In genomic region chr4:139310899-139311701, GRCm38 (mm10) we compare ENCODE assay signal across 8 mouse cellular contexts. TPM values are rescaled to one million over a fixed set of nuclear protein-coding genes. Genes with fewer than 3 reads are reported as not detected.
DNase-seq lines count a peak whose midpoint lies in the region; ATAC-seq and TF ChIP-seq lines count a peak whose summit lies in the region.

No protein-coding gene starts in this region.

- TF ChIP-seq CTCF in lung, adult 2 months (IDR thresholded peaks at IDR 0.05; ENCODE audit: insufficient read depth, low read length) = no peak
- TF ChIP-seq CTCF in bone marrow, adult 2 months (IDR thresholded peaks at IDR 0.05; ENCODE audit: control insufficient read depth, insufficient read depth, low read length) = no peak
- TF ChIP-seq CTCF in heart, postnatal 0 days (IDR thresholded peaks at IDR 0.05; ENCODE audit: low read depth) = no peak

- H3K9ac ChIP-seq in heart, postnatal 0 days (replicated peaks; ENCODE audit: low read depth, low read length) = peak overlapping the region; percentile 67
- peak overlapping the region; percentile 99 for H3K9ac ChIP-seq in limb, embryonic 13.5 days
- peak overlapping the region; percentile 88 for H3K9ac ChIP-seq in stomach, embryonic 15.5 days

- H3K4me1 ChIP-seq in lung, adult 2 months (ENCODE audit: control insufficient read depth, insufficient read depth, low read length) = peaks cover 9% of the 10 kb centered on the region
- peaks cover 5% of the 10 kb centered on the region for H3K4me1 ChIP-seq in bone marrow, adult 2 months (ENCODE audit: control insufficient read depth, insufficient read depth, low read length)
- peaks cover 14% of the 10 kb centered on the region for H3K4me1 ChIP-seq in heart, postnatal 0 days (ENCODE audit: control insufficient read depth, insufficient read depth)
- peaks cover 28% of the 10 kb centered on the region for H3K4me1 ChIP-seq in limb, embryonic 13.5 days
- H3K4me1 ChIP-seq in stomach, embryonic 15.5 days = peaks cover 15% of the 10 kb centered on the region

- no peak for TF ChIP-seq EP300 in heart, postnatal 0 days (IDR thresholded peaks at IDR 0.05; ENCODE audit: low read depth)

- peak overlapping the region; percentile 19; the same call in 1 of the 2 replicates for H3K27ac ChIP-seq in bone marrow, adult 2 months (ENCODE audit: control insufficient read depth, insufficient read depth, low read depth, low read length, poor library complexity)
- peak overlapping the region; percentile 31; the same call in 1 of the 2 replicates for H3K27ac ChIP-seq in heart, postnatal 0 days (ENCODE audit: low read depth)
- peak overlapping the region; percentile 70; the same call in 1 of the 2 replicates for H3K27ac ChIP-seq in limb, embryonic 13.5 days
- H3K27ac ChIP-seq in stomach, embryonic 15.5 days = peak overlapping the region; percentile 84

- H3K36me3 ChIP-seq in heart, postnatal 0 days (replicated peaks; ENCODE audit: control insufficient read depth, insufficient read depth, low read length) = peaks cover 18% of the 10 kb centered on the region; the same call in 1 of the 2 replicates
- H3K36me3 ChIP-seq in limb, embryonic 13.5 days = peaks cover 39% of the 10 kb centered on the region
- peaks cover 11% of the 10 kb centered on the region for H3K36me3 ChIP-seq in stomach, embryonic 15.5 days

- TF ChIP-seq POLR2A in lung, adult 2 months (IDR thresholded peaks at IDR 0.05; ENCODE audit: borderline replicate concordance, extremely low read depth, low read depth, low read length) = no peak
- TF ChIP-seq POLR2A in bone marrow, adult 2 months (IDR thresholded peaks at IDR 0.05; ENCODE audit: borderline replicate concordance, control insufficient read depth, low read depth, low read length) = no peak

- no peak for DNase-seq in lung, adult 2 months
- no peak for DNase-seq in lung, postnatal 14 days
- DNase-seq in heart, postnatal 0 days (ENCODE audit: low spot score) = no peak
- no peak for DNase-seq in gastrocnemius, postnatal 25 days
- DNase-seq in urinary bladder, postnatal 14 days (ENCODE audit: low spot score) = no peak

- H3K27me3 ChIP-seq in heart, postnatal 0 days (ENCODE audit: control insufficient read depth, insufficient read depth, low read length) = no peaks in the 10 kb centered on the region
- H3K27me3 ChIP-seq in limb, embryonic 13.5 days = no peaks in the 10 kb centered on the region
- no peaks in the 10 kb centered on the region for H3K27me3 ChIP-seq in stomach, embryonic 15.5 days (replicated peaks)

- H3K4me2 ChIP-seq in heart, postnatal 0 days (ENCODE audit: low read depth, low read length) = peak overlapping the region; percentile 95
- peak overlapping the region; percentile 98 for H3K4me2 ChIP-seq in limb, embryonic 13.5 days (replicated peaks)
- H3K4me2 ChIP-seq in stomach, embryonic 15.5 days = peak overlapping the region; percentile 90

- no peaks in the 10 kb centered on the region for H3K9me3 ChIP-seq in heart, postnatal 0 days (replicated peaks; ENCODE audit: control insufficient read depth, low read length)
- no peaks in the 10 kb centered on the region for H3K9me3 ChIP-seq in limb, embryonic 13.5 days
- no peaks in the 10 kb centered on the region for H3K9me3 ChIP-seq in stomach, embryonic 15.5 days

- H3K4me3 ChIP-seq in lung, adult 2 months (replicated peaks; ENCODE audit: extremely low read depth, low read depth, low read length) = peak overlapping the region; percentile 89
- peak overlapping the region; percentile 69 for H3K4me3 ChIP-seq in bone marrow, adult 2 months (replicated peaks; ENCODE audit: control insufficient read depth, low read depth, low read length)
- peak overlapping the region; percentile 87 for H3K4me3 ChIP-seq in heart, postnatal 0 days (ENCODE audit: low read depth, low read length)
- H3K4me3 ChIP-seq in limb, embryonic 13.5 days = peak overlapping the region; percentile 96
- H3K4me3 ChIP-seq in stomach, embryonic 15.5 days (replicated peaks) = peak overlapping the region; percentile 94

- peak; percentile 62; the same call in 1 of the 2 replicates for ATAC-seq in heart, postnatal 0 days (ENCODE audit: insufficient read depth, low read depth)
- ATAC-seq in limb, embryonic 13.5 days (ENCODE audit: low FRiP score, low read depth) = peak; percentile 75
- ATAC-seq in stomach, embryonic 15.5 days (ENCODE audit: insufficient read depth, low FRiP score, low read depth) = peak; percentile 54

- under 1% methylated on average over 53 of the region's 53 CpGs for WGBS in lung, adult 2 months
- whole genome bisulfite sequencing in bone marrow, adult 2 months = under 1% methylated on average over 53 of the region's 53 CpGs
- under 1% methylated on average over 51 of the region's 53 CpGs for WGBS in heart, postnatal 0 days
- WGBS in limb, embryonic 13.5 days = under 1% methylated on average over 51 of the region's 53 CpGs
- WGBS in stomach, embryonic 15.5 days = under 1% methylated on average over 53 of the region's 53 CpGs

RNA-seq across cellular contexts. Expression of gene Akr7a5, which starts 0.6 kb away (rescaled TPM):
- 30.9 and 32.4 TPM in 2 replicates for polyA plus RNA-seq in lung, adult 2 months (2012; rRNA removed)
- polyA plus RNA-seq in bone marrow, adult 2 months (2011; ENCODE audit: insufficient read depth, insufficient read length, low replicate concordance, missing spikeins) = 10.9 and 12.1 TPM in 2 replicates
- 62.5 and 67.1 TPM in 2 replicates for total RNA-seq in heart, postnatal 0 days (2014; rRNA removed; ENCODE audit: low replicate concordance)
- polyA plus RNA-seq in heart, postnatal 0 days (2015; fragmentation: Nextera tagmentation; extraction: Ambion mirVana) = 65.3 and 66.4 TPM in 2 replicates
- 120 and 124 TPM in 2 replicates for polyA plus RNA-seq in limb, embryonic 13.5 days (2015; fragmentation: Nextera tagmentation; extraction: Ambion mirVana)
- polyA plus RNA-seq in stomach, embryonic 15.5 days (2015; fragmentation: Nextera tagmentation; extraction: Ambion mirVana) = 111 and 125 TPM in 2 replicates
- 10 to 100 TPM; 30.5 to 35.9 TPM for total RNA-seq in gastrocnemius, postnatal 25 days (2021)

RNA-seq across cellular contexts. Expression of gene Pqlc2, which starts 0.6 kb away (rescaled TPM):
- 28.1 and 34.0 TPM in 2 replicates for polyA plus RNA-seq in lung, adult 2 months (2012; rRNA removed)
- polyA plus RNA-seq in bone marrow, adult 2 months (2011; ENCODE audit: insufficient read depth, insufficient read length, low replicate concordance, missing spikeins) = 6.4 and 12.2 TPM in 2 replicates
- total RNA-seq in heart, postnatal 0 days (2014; rRNA removed; ENCODE audit: low replicate concordance) = 6.8 and 20.6 TPM in 2 replicates
- 7.7 and 8.3 TPM in 2 replicates for polyA plus RNA-seq in heart, postnatal 0 days (2015; fragmentation: Nextera tagmentation; extraction: Ambion mirVana)
- 16.9 and 18.0 TPM in 2 replicates for polyA plus RNA-seq in limb, embryonic 13.5 days (2015; fragmentation: Nextera tagmentation; extraction: Ambion mirVana)
- polyA plus RNA-seq in stomach, embryonic 15.5 days (2015; fragmentation: Nextera tagmentation; extraction: Ambion mirVana) = 14.3 and 14.9 TPM in 2 replicates
- 1 to 10 TPM; 4.9 to 6.9 TPM for total RNA-seq in gastrocnemius, postnatal 25 days (2021)

RNA-seq across cellular contexts. Expression of gene Mrto4, which starts 41.3 kb away (rescaled TPM):
- polyA plus RNA-seq in lung, adult 2 months (2012; rRNA removed) = 12.4 and 17.9 TPM in 2 replicates
- 64.0 and 64.4 TPM in 2 replicates for polyA plus RNA-seq in bone marrow, adult 2 months (2011; ENCODE audit: insufficient read depth, insufficient read length, low replicate concordance, missing spikeins)
- 31.3 and 43.4 TPM in 2 replicates for total RNA-seq in heart, postnatal 0 days (2014; rRNA removed; ENCODE audit: low replicate concordance)
- 41.5 and 45.1 TPM in 2 replicates for polyA plus RNA-seq in heart, postnatal 0 days (2015; fragmentation: Nextera tagmentation; extraction: Ambion mirVana)
- 118 and 119 TPM in 2 replicates for polyA plus RNA-seq in limb, embryonic 13.5 days (2015; fragmentation: Nextera tagmentation; extraction: Ambion mirVana)
- polyA plus RNA-seq in stomach, embryonic 15.5 days (2015; fragmentation: Nextera tagmentation; extraction: Ambion mirVana) = 99.6 and 116 TPM in 2 replicates
- 10 to 100 TPM; 32.7 to 33.3 TPM for total RNA-seq in gastrocnemius, postnatal 25 days (2021)

RNA-seq across cellular contexts. Expression of gene Emc1, which starts 41.3 kb away (rescaled TPM):
- 38.3 and 42.7 TPM in 2 replicates for polyA plus RNA-seq in lung, adult 2 months (2012; rRNA removed)
- polyA plus RNA-seq in bone marrow, adult 2 months (2011; ENCODE audit: insufficient read depth, insufficient read length, low replicate concordance, missing spikeins) = 15.4 and 18.7 TPM in 2 replicates
- 41.5 and 48.4 TPM in 2 replicates for total RNA-seq in heart, postnatal 0 days (2014; rRNA removed; ENCODE audit: low replicate concordance)
- 24.0 and 25.3 TPM in 2 replicates for polyA plus RNA-seq in heart, postnatal 0 days (2015; fragmentation: Nextera tagmentation; extraction: Ambion mirVana)
- polyA plus RNA-seq in limb, embryonic 13.5 days (2015; fragmentation: Nextera tagmentation; extraction: Ambion mirVana) = 22.8 and 28.0 TPM in 2 replicates
- polyA plus RNA-seq in stomach, embryonic 15.5 days (2015; fragmentation: Nextera tagmentation; extraction: Ambion mirVana) = 22.6 and 27.8 TPM in 2 replicates
- 10 to 100 TPM; 26.3 to 28.4 TPM for total RNA-seq in gastrocnemius, postnatal 25 days (2021)

RNA-seq across cellular contexts. Expression of gene Ubr4, which starts 41.3 kb away (rescaled TPM):
- 163 and 183 TPM in 2 replicates for polyA plus RNA-seq in lung, adult 2 months (2012; rRNA removed)
- polyA plus RNA-seq in bone marrow, adult 2 months (2011; ENCODE audit: insufficient read depth, insufficient read length, low replicate concordance, missing spikeins) = 31.7 and 52.8 TPM in 2 replicates
- 80.6 and 120 TPM in 2 replicates for total RNA-seq in heart, postnatal 0 days (2014; rRNA removed; ENCODE audit: low replicate concordance)
- polyA plus RNA-seq in heart, postnatal 0 days (2015; fragmentation: Nextera tagmentation; extraction: Ambion mirVana) = 34.5 and 41.0 TPM in 2 replicates
- 75.6 and 78.3 TPM in 2 replicates for polyA plus RNA-seq in limb, embryonic 13.5 days (2015; fragmentation: Nextera tagmentation; extraction: Ambion mirVana)
- polyA plus RNA-seq in stomach, embryonic 15.5 days (2015; fragmentation: Nextera tagmentation; extraction: Ambion mirVana) = 59.4 and 70.2 TPM in 2 replicates
- total RNA-seq in gastrocnemius, postnatal 25 days (2021) = 10 to 100 TPM; 79.0 to 90.6 TPM

Comparison
In these comparisons a context has a peak if more than half of its experiments do, and no peak if none do; other contexts are left out.
1. H3K27ac ChIP-seq: peak in every context shown above with its lines; median percentile 84 in stomach, embryonic 15.5 days; 70 in limb, embryonic 13.5 days; 31 in heart, postnatal 0 days; 19 in bone marrow, adult 2 months.